Mouse (Mus musculus): Measurements from ENCODE around the gene Prkce. TPM values are rescaled to one million over a fixed set of nuclear protein-coding genes. Genes with fewer than 3 reads are reported as not detected.

Prkce gene
- polyA plus RNA-seq, 1 experiment = 1.9 TPM

DNA sequence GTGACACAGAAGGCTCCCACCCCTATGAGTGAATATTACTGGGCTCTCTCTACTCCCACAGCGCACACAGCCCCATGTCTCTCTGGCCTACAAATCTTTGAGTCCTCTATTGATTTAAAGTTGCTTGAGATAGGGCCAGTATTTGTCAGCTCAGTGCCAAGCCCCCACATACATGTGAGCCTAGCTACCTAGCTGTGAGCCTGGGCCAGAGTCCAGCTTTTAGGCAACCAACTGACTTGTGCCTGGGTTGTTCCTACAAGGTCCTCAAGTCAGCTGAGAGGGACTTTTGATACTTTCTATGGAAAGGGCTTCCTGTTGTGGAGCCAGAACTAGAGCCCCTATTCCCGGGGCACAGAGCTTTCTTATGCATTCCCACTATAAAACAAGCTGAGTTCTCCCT, 357.5 kb downstream of the Prkce start:
- Histone ChIP-seq H3K4me3 (no peak overlapping the region), H3K4me2 (ENCODE audit: low read depth) (no peak overlapping the region), H3ac (ENCODE audit: control insufficient read depth, insufficient read length) (no peak overlapping the region), H3K79me2 (ENCODE audit: control insufficient read depth, insufficient read depth) (no peaks in the 10 kb centered on the region), H3K27me3 (ENCODE audit: control insufficient read depth, insufficient read depth, insufficient read length) (no peaks in the 10 kb centered on the region), H3K36me3 (ENCODE audit: control insufficient read depth, insufficient read depth) (no peaks in the 10 kb centered on the region)
- TF ChIP-seq TCF12 (IDR thresholded peaks at IDR 0.05; ENCODE audit: insufficient read depth, poor library complexity, severe bottlenecking) = no peak
- TF ChIP-seq MYOD1 (IDR thresholded peaks at IDR 0.05; ENCODE audit: control insufficient read depth in 1 of 3, insufficient read length in 2 of 3, low read depth in 2 of 3) = no peak
- no peak for TF ChIP-seq CEBPB (IDR thresholded peaks at IDR 0.05; ENCODE audit: insufficient read depth, poor library complexity, severe bottlenecking)
- no peak for TF ChIP-seq TCF3 (IDR thresholded peaks at IDR 0.05; ENCODE audit: insufficient read length, low read depth)
- TF ChIP-seq POLR2A (IDR thresholded peaks at IDR 0.05; ENCODE audit: insufficient read length, low read depth) = no peak
- no peak for TF ChIP-seq USF1 (IDR thresholded peaks at IDR 0.05; ENCODE audit: low read depth)
- TF ChIP-seq REST (IDR thresholded peaks at IDR 0.05; ENCODE audit: insufficient read depth, insufficient read length) = no peak
- no peak for TF ChIP-seq MYOG (IDR thresholded peaks at IDR 0.05; ENCODE audit: control insufficient read depth in 1 of 3, insufficient read depth in 1 of 3, insufficient read length in 2 of 3, low read depth in 2 of 3)
- TF ChIP-seq POLR2AphosphoS2 (IDR thresholded peaks at IDR 0.05; ENCODE audit: insufficient read length, low read depth) = no peak
- no peak for TF ChIP-seq MAX (IDR thresholded peaks at IDR 0.05; ENCODE audit: low read depth)
- TF ChIP-seq E2F4 (IDR thresholded peaks at IDR 0.05; ENCODE audit: insufficient read depth) = no peak
- no peak for TF ChIP-seq SRF (IDR thresholded peaks at IDR 0.05; ENCODE audit: control insufficient read depth, insufficient read length, low read depth)

DNA sequence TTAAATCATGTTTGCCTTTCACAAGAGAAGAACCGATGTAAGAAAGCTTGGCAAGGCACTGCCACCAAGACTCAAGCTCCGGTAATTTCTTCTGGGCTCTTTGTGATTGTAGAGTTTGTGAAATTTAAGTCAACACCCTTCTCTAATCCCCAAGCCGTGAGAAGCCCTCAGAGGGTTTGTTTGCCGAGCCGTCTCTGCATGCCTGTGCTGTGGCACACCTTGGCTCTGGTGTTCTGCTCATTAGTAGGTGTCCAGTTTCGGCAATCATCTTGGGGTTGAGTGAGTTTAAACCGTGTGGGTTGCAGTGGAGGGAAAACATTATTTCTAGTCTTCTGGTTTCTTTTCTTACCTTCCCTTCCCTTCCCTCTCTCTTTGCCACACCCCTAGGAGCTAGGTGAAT, 358.4 kb downstream of the Prkce start:
- H3K4me2 ChIP-seq (ENCODE audit: low read depth) = no peak overlapping the region
- H3ac ChIP-seq (ENCODE audit: control insufficient read depth, insufficient read length) = no peak overlapping the region
- H3K27me3 ChIP-seq (ENCODE audit: control insufficient read depth, insufficient read depth, insufficient read length) = no peaks in the 10 kb centered on the region
- no peak for TF ChIP-seq MAX (IDR thresholded peaks at IDR 0.05; ENCODE audit: low read depth)
- no peak for TF ChIP-seq POLR2A (IDR thresholded peaks at IDR 0.05; ENCODE audit: insufficient read length, low read depth)
- no peak for TF ChIP-seq TCF12 (IDR thresholded peaks at IDR 0.05; ENCODE audit: insufficient read depth, poor library complexity, severe bottlenecking)
- TF ChIP-seq POLR2AphosphoS2 (IDR thresholded peaks at IDR 0.05; ENCODE audit: insufficient read length, low read depth) = no peak
- TF ChIP-seq USF1 (IDR thresholded peaks at IDR 0.05; ENCODE audit: low read depth) = no peak
- TF ChIP-seq SRF (IDR thresholded peaks at IDR 0.05; ENCODE audit: control insufficient read depth, insufficient read length, low read depth) = no peak
- no peak for TF ChIP-seq CEBPB (IDR thresholded peaks at IDR 0.05; ENCODE audit: insufficient read depth, poor library complexity, severe bottlenecking)
- no peak for TF ChIP-seq E2F4 (IDR thresholded peaks at IDR 0.05; ENCODE audit: insufficient read depth)
- no peak for TF ChIP-seq TCF3 (IDR thresholded peaks at IDR 0.05; ENCODE audit: insufficient read length, low read depth)
- no peak for TF ChIP-seq MYOD1 (IDR thresholded peaks at IDR 0.05; ENCODE audit: control insufficient read depth in 1 of 3, insufficient read length in 2 of 3, low read depth in 2 of 3)
- TF ChIP-seq REST (IDR thresholded peaks at IDR 0.05; ENCODE audit: insufficient read depth, insufficient read length) = no peak
- no peak for TF ChIP-seq MYOG (IDR thresholded peaks at IDR 0.05; ENCODE audit: control insufficient read depth in 1 of 3, insufficient read depth in 1 of 3, insufficient read length in 2 of 3, low read depth in 2 of 3)
- H3K79me2 ChIP-seq (ENCODE audit: control insufficient read depth, insufficient read depth) = no peaks in the 10 kb centered on the region
- H3K4me3 ChIP-seq = no peak overlapping the region
- no peaks in the 10 kb centered on the region for H3K36me3 ChIP-seq (ENCODE audit: control insufficient read depth, insufficient read depth)

DNA sequence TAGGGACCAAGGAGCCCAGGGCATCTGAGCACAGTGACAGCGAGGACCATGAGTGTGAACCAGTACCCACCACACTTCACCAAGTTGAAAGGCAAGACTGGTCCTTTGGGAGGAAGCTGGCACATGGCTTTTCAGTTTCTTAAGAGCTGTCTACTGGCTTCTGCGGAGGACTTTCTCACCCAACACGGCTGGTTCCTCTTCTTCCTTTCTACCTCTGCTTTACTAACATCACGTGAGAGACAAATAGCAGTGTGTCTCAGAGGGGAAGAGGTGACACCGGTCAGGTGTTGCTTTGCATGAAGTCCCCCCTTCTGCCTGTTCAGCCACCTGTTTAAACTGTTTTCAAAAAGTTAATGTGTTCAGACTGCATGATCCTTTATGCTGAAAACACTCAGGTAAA, 359.7 kb downstream of the Prkce start:
- H3K4me3 ChIP-seq = no peak overlapping the region
- H3K4me2 ChIP-seq (ENCODE audit: low read depth) = no peak overlapping the region
- H3ac ChIP-seq (ENCODE audit: control insufficient read depth, insufficient read length) = no peak overlapping the region
- no peaks in the 10 kb centered on the region for H3K79me2 ChIP-seq (ENCODE audit: control insufficient read depth, insufficient read depth)
- no peaks in the 10 kb centered on the region for H3K36me3 ChIP-seq (ENCODE audit: control insufficient read depth, insufficient read depth)
- no peak for TF ChIP-seq E2F4 (IDR thresholded peaks at IDR 0.05; ENCODE audit: insufficient read depth)
- no peak for TF ChIP-seq MYOG (IDR thresholded peaks at IDR 0.05; ENCODE audit: control insufficient read depth in 1 of 3, insufficient read depth in 1 of 3, insufficient read length in 2 of 3, low read depth in 2 of 3)
- TF ChIP-seq CEBPB (IDR thresholded peaks at IDR 0.05; ENCODE audit: insufficient read depth, poor library complexity, severe bottlenecking) = no peak
- no peak for TF ChIP-seq REST (IDR thresholded peaks at IDR 0.05; ENCODE audit: insufficient read depth, insufficient read length)
- no peak for TF ChIP-seq USF1 (IDR thresholded peaks at IDR 0.05; ENCODE audit: low read depth)
- no peak for TF ChIP-seq POLR2AphosphoS2 (IDR thresholded peaks at IDR 0.05; ENCODE audit: insufficient read length, low read depth)
- TF ChIP-seq TCF12 (IDR thresholded peaks at IDR 0.05; ENCODE audit: insufficient read depth, poor library complexity, severe bottlenecking) = no peak
- no peak for TF ChIP-seq POLR2A (IDR thresholded peaks at IDR 0.05; ENCODE audit: insufficient read length, low read depth)
- TF ChIP-seq MYOD1 (IDR thresholded peaks at IDR 0.05; ENCODE audit: control insufficient read depth in 1 of 3, insufficient read length in 2 of 3, low read depth in 2 of 3) = no peak
- no peak for TF ChIP-seq SRF (IDR thresholded peaks at IDR 0.05; ENCODE audit: control insufficient read depth, insufficient read length, low read depth)
- TF ChIP-seq MAX (IDR thresholded peaks at IDR 0.05; ENCODE audit: low read depth) = no peak
- TF ChIP-seq TCF3 (IDR thresholded peaks at IDR 0.05; ENCODE audit: insufficient read length, low read depth) = no peak
- no peaks in the 10 kb centered on the region for H3K27me3 ChIP-seq (ENCODE audit: control insufficient read depth, insufficient read depth, insufficient read length)

DNA sequence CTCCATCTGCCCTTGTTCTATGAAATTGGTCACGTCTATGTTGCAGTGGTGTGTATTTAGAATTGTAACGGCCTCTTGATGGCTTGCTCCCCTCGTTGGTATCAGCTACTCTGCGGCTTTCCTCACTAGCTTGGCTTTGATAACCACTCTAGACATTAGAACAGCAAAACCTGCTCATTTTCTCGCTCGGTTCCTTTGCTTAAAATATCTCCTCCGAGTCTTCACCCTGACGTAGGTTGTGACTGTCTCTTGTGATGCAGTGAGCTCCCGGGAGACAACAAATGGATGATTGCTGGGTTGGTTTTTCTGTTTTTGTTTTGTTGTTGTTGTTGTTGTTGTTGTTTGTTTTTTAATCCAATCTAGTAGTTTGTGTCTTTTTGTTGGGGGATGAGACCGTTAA, 361.4 kb downstream of the Prkce start:
- TF ChIP-seq E2F4 (IDR thresholded peaks at IDR 0.05; ENCODE audit: insufficient read depth) = no peak
- no peak for TF ChIP-seq MAX (IDR thresholded peaks at IDR 0.05; ENCODE audit: low read depth)
- TF ChIP-seq TCF12 (IDR thresholded peaks at IDR 0.05; ENCODE audit: insufficient read depth, poor library complexity, severe bottlenecking) = no peak
- no peak for TF ChIP-seq MYOG (IDR thresholded peaks at IDR 0.05; ENCODE audit: control insufficient read depth in 1 of 3, insufficient read depth in 1 of 3, insufficient read length in 2 of 3, low read depth in 2 of 3)
- Histone ChIP-seq H3K36me3 (ENCODE audit: control insufficient read depth, insufficient read depth) (no peaks in the 10 kb centered on the region), H3K4me3 (no peak overlapping the region), H3K27me3 (ENCODE audit: control insufficient read depth, insufficient read depth, insufficient read length) (no peaks in the 10 kb centered on the region), H3K4me2 (ENCODE audit: low read depth) (no peak overlapping the region), H3ac (ENCODE audit: control insufficient read depth, insufficient read length) (no peak overlapping the region), H3K79me2 (ENCODE audit: control insufficient read depth, insufficient read depth) (no peaks in the 10 kb centered on the region)

DNA sequence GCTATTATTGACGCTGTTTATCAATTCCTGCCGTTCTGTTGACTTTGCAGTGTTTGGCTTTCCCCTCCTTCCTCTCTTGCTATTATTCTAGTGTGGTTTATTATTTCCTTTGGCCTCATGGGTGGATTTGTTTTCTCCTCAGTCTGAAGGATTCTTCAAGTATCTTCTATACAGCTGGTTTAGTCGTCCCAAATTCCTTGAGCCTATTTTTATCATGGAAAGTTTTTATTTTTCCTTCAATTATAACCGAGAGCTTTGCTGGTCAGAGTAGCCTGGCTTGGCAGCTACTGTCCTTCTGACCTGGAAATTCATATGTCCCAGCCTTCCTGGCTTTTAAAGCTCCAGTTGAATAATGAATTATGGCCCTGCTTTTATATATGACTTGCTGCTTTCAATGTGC, 361.8 kb downstream of the Prkce start:
- Histone ChIP-seq H3K79me2 (ENCODE audit: control insufficient read depth, insufficient read depth) (no peaks in the 10 kb centered on the region), H3K4me3 (no peak overlapping the region), H3K4me2 (ENCODE audit: low read depth) (no peak overlapping the region), H3ac (ENCODE audit: control insufficient read depth, insufficient read length) (no peak overlapping the region), H3K36me3 (ENCODE audit: control insufficient read depth, insufficient read depth) (no peaks in the 10 kb centered on the region), H3K27me3 (ENCODE audit: control insufficient read depth, insufficient read depth, insufficient read length) (no peaks in the 10 kb centered on the region)
- no peak for TF ChIP-seq TCF3 (IDR thresholded peaks at IDR 0.05; ENCODE audit: insufficient read length, low read depth)
- no peak for TF ChIP-seq TCF12 (IDR thresholded peaks at IDR 0.05; ENCODE audit: insufficient read depth, poor library complexity, severe bottlenecking)
- no peak for TF ChIP-seq SRF (IDR thresholded peaks at IDR 0.05; ENCODE audit: control insufficient read depth, insufficient read length, low read depth)
- no peak for TF ChIP-seq E2F4 (IDR thresholded peaks at IDR 0.05; ENCODE audit: insufficient read depth)
- no peak for TF ChIP-seq POLR2AphosphoS2 (IDR thresholded peaks at IDR 0.05; ENCODE audit: insufficient read length, low read depth)
- no peak for TF ChIP-seq REST (IDR thresholded peaks at IDR 0.05; ENCODE audit: insufficient read depth, insufficient read length)
- no peak for TF ChIP-seq MAX (IDR thresholded peaks at IDR 0.05; ENCODE audit: low read depth)
- TF ChIP-seq CEBPB (IDR thresholded peaks at IDR 0.05; ENCODE audit: insufficient read depth, poor library complexity, severe bottlenecking) = no peak
- TF ChIP-seq MYOG (IDR thresholded peaks at IDR 0.05; ENCODE audit: control insufficient read depth in 1 of 3, insufficient read depth in 1 of 3, insufficient read length in 2 of 3, low read depth in 2 of 3) = no peak
- TF ChIP-seq USF1 (IDR thresholded peaks at IDR 0.05; ENCODE audit: low read depth) = no peak
- TF ChIP-seq MYOD1 (IDR thresholded peaks at IDR 0.05; ENCODE audit: control insufficient read depth in 1 of 3, insufficient read length in 2 of 3, low read depth in 2 of 3) = no peak
- TF ChIP-seq POLR2A (IDR thresholded peaks at IDR 0.05; ENCODE audit: insufficient read length, low read depth) = no peak
